9 mouse cellular contexts compared by ENCODE assay signal in the genomic region with DNA sequence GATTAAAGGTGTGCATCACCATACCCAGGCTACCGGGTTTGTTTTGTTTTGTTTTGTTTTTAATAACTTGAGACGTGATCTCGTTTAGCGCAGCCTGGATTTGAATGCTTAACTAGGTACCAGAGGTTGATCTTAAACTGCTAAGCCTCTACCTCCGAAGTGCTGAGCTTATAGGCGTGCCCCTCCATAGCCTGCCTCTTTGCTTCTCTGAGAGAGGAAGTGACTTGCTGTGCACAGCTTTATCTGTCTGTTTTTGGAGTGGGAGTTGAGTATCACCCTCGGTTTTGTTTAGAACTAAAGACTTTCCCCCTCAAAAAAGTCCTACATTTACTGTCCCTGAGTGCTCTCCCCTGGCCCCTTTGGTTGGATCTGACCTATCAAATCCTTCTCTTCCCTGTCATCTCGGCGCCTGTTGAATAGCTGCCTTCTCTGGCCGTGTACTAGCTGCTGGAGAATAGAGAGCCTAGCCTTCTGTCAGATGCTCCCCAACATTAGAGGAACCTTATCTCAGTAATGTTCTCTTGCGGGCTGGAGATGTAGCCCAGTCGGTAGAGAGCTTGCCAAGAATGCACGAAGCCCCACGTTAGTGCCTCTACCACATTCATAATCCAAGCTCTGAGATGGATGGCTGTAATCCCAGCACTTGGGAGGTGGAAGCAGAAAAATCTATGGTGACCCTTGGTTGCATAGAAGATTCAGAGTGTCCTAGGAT. TPM values are rescaled to one million over a fixed set of nuclear protein-coding genes. Genes with fewer than 3 reads are reported as not detected.
A peak's percentile ranks its signal among the peaks of the same experiment; 100 is the strongest.
DNase-seq lines count a peak whose midpoint lies in the region; ATAC-seq and TF ChIP-seq lines count a peak whose summit lies in the region.
"Had no signal": no experiment of that assay in that cellular context is flagged by ENCODE, and none has a peak within 500 bp of the region (broad histone marks: within the 10 kb centered on the region; RNA-seq: fewer than 3 reads in every experiment).

No protein-coding gene starts in this region.

- DNase-seq in heart, postnatal 14 days: no peak
- DNase-seq in heart, postnatal 0 days (ENCODE audit: low spot score): no peak
- DNase-seq in naive thymus-derived CD4-positive, alpha-beta T cell, adult 2 months (ENCODE audit: low read depth): peak; percentile 80
- no peak for DNase-seq in kidney, adult 9 months
- DNase-seq in layer of hippocampus, adult 11-12 months (ENCODE audit: low spot score): no peak
- no peak for DNase-seq in lung, postnatal 0 days (ENCODE audit: low spot score)

- 0 out of 2 replicates have a peak overlapping the region, but pooled peaks have one; percentile 4 for H3K4me3 ChIP-seq in heart, embryonic 15.5 days
- H3K4me3 ChIP-seq in E14TG2a.4 (replicated peaks; ENCODE audit: low read length): peak overlapping the region; percentile 88; the same call in 1 of the 2 replicates
- peak overlapping the region; percentile 72; the same call in 1 of the 2 replicates for H3K4me3 ChIP-seq in heart, postnatal 0 days (ENCODE audit: low read depth, low read length)
- no peak overlapping the region for H3K4me3 ChIP-seq in lung, postnatal 0 days (ENCODE audit: low read depth, low read length)

- intact Hi-C loops in heart, postnatal 14 days (cut with DNase I): no loop called here

- H3K9me3 ChIP-seq in heart, embryonic 15.5 days (replicated peaks): no peaks in the 10 kb centered on the region
- no peaks in the 10 kb centered on the region for H3K9me3 ChIP-seq in E14TG2a.4 (ENCODE audit: low read length)
- H3K9me3 ChIP-seq in heart, postnatal 0 days (replicated peaks; ENCODE audit: control insufficient read depth, low read length): no peaks in the 10 kb centered on the region
- no peaks in the 10 kb centered on the region for H3K9me3 ChIP-seq in lung, postnatal 0 days (ENCODE audit: low read length)
- H3K9me3 ChIP-seq: limb, embryonic 15.5 days had no signal

- WGBS in heart, embryonic 15.5 days: 37% methylated on average over 14 of the region's 14 CpGs
- WGBS in heart, postnatal 0 days: 28% methylated on average over 14 of the region's 14 CpGs
- WGBS in lung, postnatal 0 days: 34% methylated on average over 14 of the region's 14 CpGs

- H3K4me2 ChIP-seq in heart, embryonic 15.5 days: peak overlapping the region; percentile 68
- peak overlapping the region; percentile 79; the same call in 1 of the 2 replicates for H3K4me2 ChIP-seq in heart, postnatal 0 days (ENCODE audit: low read depth, low read length)
- no peak overlapping the region for H3K4me2 ChIP-seq in lung, postnatal 0 days (replicated peaks; ENCODE audit: low read depth, low read length)
- H3K4me2 ChIP-seq: limb, embryonic 15.5 days had no signal

- no peak for ATAC-seq in heart, embryonic 15.5 days (replicated peaks; ENCODE audit: insufficient number of reproducible peaks, insufficient read depth, low FRiP score, low read depth)
- no peak for ATAC-seq in heart, postnatal 0 days (ENCODE audit: insufficient read depth, low read depth)
- no peak for ATAC-seq in lung, postnatal 0 days

- H3K27ac ChIP-seq in heart, embryonic 15.5 days: peak overlapping the region; percentile 58
- peak overlapping the region; percentile 50 for H3K27ac ChIP-seq in heart, postnatal 0 days (ENCODE audit: low read depth)
- H3K27ac ChIP-seq in lung, postnatal 0 days (ENCODE audit: low read length): no peak overlapping the region
- H3K27ac ChIP-seq: limb, embryonic 15.5 days had no signal

- TF ChIP-seq CTCF in E14TG2a.4 (conservative IDR thresholded peaks at IDR 0.05; ENCODE audit: low read length): no peak
- no peak for TF ChIP-seq CTCF in heart, postnatal 0 days (IDR thresholded peaks at IDR 0.05; ENCODE audit: low read depth)
- TF ChIP-seq CTCF in lung, postnatal 0 days (IDR thresholded peaks at IDR 0.05): no peak

- H3K27me3 ChIP-seq in heart, embryonic 15.5 days: no peaks in the 10 kb centered on the region
- peaks cover 6% of the 10 kb centered on the region; the same call in 1 of the 2 replicates for H3K27me3 ChIP-seq in E14TG2a.4 (ENCODE audit: insufficient read depth, low read length)
- no peaks in the 10 kb centered on the region for H3K27me3 ChIP-seq in heart, postnatal 0 days (ENCODE audit: control insufficient read depth, insufficient read depth, low read length)
- no peaks in the 10 kb centered on the region for H3K27me3 ChIP-seq in lung, postnatal 0 days (replicated peaks; ENCODE audit: insufficient read depth, low read length)
- H3K27me3 ChIP-seq: limb, embryonic 15.5 days had no signal

- TF ChIP-seq EP300 in heart, postnatal 0 days (IDR thresholded peaks at IDR 0.05; ENCODE audit: low read depth): no peak
- TF ChIP-seq EP300 in lung, postnatal 0 days (IDR thresholded peaks at IDR 0.05): no peak

- peaks cover 32% of the 10 kb centered on the region for H3K4me1 ChIP-seq in heart, embryonic 15.5 days (replicated peaks)
- peaks cover 58% of the 10 kb centered on the region for H3K4me1 ChIP-seq in E14TG2a.4 (replicated peaks; ENCODE audit: low read depth, low read length)
- peaks cover 28% of the 10 kb centered on the region for H3K4me1 ChIP-seq in heart, postnatal 0 days (ENCODE audit: control insufficient read depth, insufficient read depth)
- peaks cover 11% of the 10 kb centered on the region; the same call in 1 of the 2 replicates for H3K4me1 ChIP-seq in lung, postnatal 0 days (ENCODE audit: insufficient read depth, low read depth, low read length)

- 0 out of 2 replicates have a peak overlapping the region, but pooled peaks have one; percentile 16 for H3K9ac ChIP-seq in heart, embryonic 15.5 days
- 0 out of 2 replicates have a peak overlapping the region, but pooled peaks have one; percentile 23 for H3K9ac ChIP-seq in heart, postnatal 0 days (replicated peaks; ENCODE audit: low read depth, low read length)
- no peak overlapping the region for H3K9ac ChIP-seq in lung, postnatal 0 days (replicated peaks; ENCODE audit: low read depth)
- H3K9ac ChIP-seq: limb, embryonic 15.5 days had no signal

- H3K36me3 ChIP-seq in heart, embryonic 15.5 days: no peaks in the 10 kb centered on the region
- 0 out of 2 replicates have a peak, but pooled peaks cover 3% of the 10 kb centered on the region for H3K36me3 ChIP-seq in E14TG2a.4 (ENCODE audit: insufficient read depth, low read length)
- no peaks in the 10 kb centered on the region for H3K36me3 ChIP-seq in heart, postnatal 0 days (replicated peaks; ENCODE audit: control insufficient read depth, insufficient read depth, low read length)
- no peaks in the 10 kb centered on the region for H3K36me3 ChIP-seq in lung, postnatal 0 days (ENCODE audit: insufficient read depth, low read length)
- H3K36me3 ChIP-seq: limb, embryonic 15.5 days had no signal

RNA-seq across cellular contexts. Expression of a gene that starts 0.9 kb away (rescaled TPM):
- polyA plus RNA-seq in heart, embryonic 15.5 days (2015; fragmentation: Nextera tagmentation; extraction: Ambion mirVana): 462 and 495 TPM in 2 replicates
- 100 to 1,000 TPM; 182 to 187 TPM for total RNA-seq in heart, postnatal 14 days (2021)
- total RNA-seq in heart, postnatal 0 days (2014; rRNA removed; ENCODE audit: low replicate concordance): 295 and 311 TPM in 2 replicates
- polyA plus RNA-seq in heart, postnatal 0 days (2015; fragmentation: Nextera tagmentation; extraction: Ambion mirVana): 395 and 397 TPM in 2 replicates
- 545 and 582 TPM in 2 replicates for polyA plus RNA-seq in lung, postnatal 0 days (2015; fragmentation: Nextera tagmentation; extraction: Ambion mirVana)

RNA-seq across cellular contexts. Expression of a gene that starts 51.1 kb away (rescaled TPM):
- polyA plus RNA-seq in heart, embryonic 15.5 days (2015; fragmentation: Nextera tagmentation; extraction: Ambion mirVana): not detected in 2 replicates
- total RNA-seq in heart, postnatal 14 days (2021): not detected
- total RNA-seq in heart, postnatal 0 days (2014; rRNA removed; ENCODE audit: low replicate concordance): not detected in 2 replicates
- not detected in 2 replicates for polyA plus RNA-seq in heart, postnatal 0 days (2015; fragmentation: Nextera tagmentation; extraction: Ambion mirVana)
- not detected in 2 replicates for polyA plus RNA-seq in lung, postnatal 0 days (2015; fragmentation: Nextera tagmentation; extraction: Ambion mirVana)
- polyA plus RNA-seq: limb, embryonic 15.5 days had no signal
